Mouse (Mus musculus) ES-E14 (cell line): ENCODE data around the gene Hgf. TPM values are rescaled to one million over a fixed set of nuclear protein-coding genes. Genes with fewer than 3 reads are reported as not detected.

ENCODE experiments used
- DNase-seq: peaks from one replicate; pipeline ENCODE4 v3.0.0-alpha.2; 2013; ENCODE audit warnings: low read depth, low spot score
- H3K27ac ChIP-seq: 2 replicates; pipeline ENCODE4 v1.5.1; 2012; ENCODE audit warnings: low read depth, mild to moderate bottlenecking, low read length, moderate library complexity, mixed read lengths; ENCODE audit not compliant: poor library complexity, insufficient read depth, severe bottlenecking
- H3K36me3 ChIP-seq: 2 replicates; pipeline ENCODE4 v1.6.1; 2012; ENCODE audit warnings: mild to moderate bottlenecking, low read length, moderate library complexity, mixed read lengths; ENCODE audit not compliant: control insufficient read depth, poor library complexity, insufficient read depth, severe bottlenecking
- H3K4me1 ChIP-seq, 2 experiments: fragments of 150-350 bp in 1 of 2; sonication (generic) in 1 of 2; 2 replicates each; pipeline ENCODE4 v1.6.1; 2012; ENCODE audit warnings: low read length in 2 of 2, mild to moderate bottlenecking in 1 of 2, mixed read lengths in 1 of 2; ENCODE audit not compliant: control insufficient read depth in 2 of 2, insufficient read depth in 2 of 2, poor library complexity in 1 of 2
- H3K4me3 ChIP-seq, 2 experiments: fragments of 150-350 bp in 1 of 2; sonication (generic) in 1 of 2; 2 replicates each; pipeline ENCODE4 v1.5.1; 2012; ENCODE audit warnings: low read length in 2 of 2, low read depth in 1 of 2, mild to moderate bottlenecking in 1 of 2, mixed read lengths in 1 of 2; ENCODE audit not compliant: insufficient read depth in 1 of 2, poor library complexity in 1 of 2, severe bottlenecking in 1 of 2
- H3K9ac ChIP-seq: 2 replicates; pipeline ENCODE4 v1.6.1; 2012; ENCODE audit warnings: low read depth, mild to moderate bottlenecking, low read length, mixed read lengths; ENCODE audit not compliant: poor library complexity, insufficient read depth, severe bottlenecking
- H3K9me3 ChIP-seq: fragments of 150-350 bp; sonication (generic); 2 replicates; pipeline ENCODE4 v1.6.1; 2012; ENCODE audit warnings: low read depth, mild to moderate bottlenecking, low read length; ENCODE audit not compliant: control insufficient read depth, insufficient read depth
- CHD2 ChIP-seq: IDR thresholded peaks from 2 replicates; pipeline ENCODE4 v1.6.1; 2014; ENCODE audit warnings: mild to moderate bottlenecking, low read depth, low read length, inconsistent platforms
- HCFC1 ChIP-seq: IDR thresholded peaks from 2 replicates; pipeline ENCODE4 v1.6.1; 2012; ENCODE audit warnings: low read length, inconsistent platforms, borderline replicate concordance; ENCODE audit not compliant: insufficient read depth
- MAFK ChIP-seq: IDR thresholded peaks from 2 replicates; pipeline ENCODE4 v1.6.1; 2014; ENCODE audit warnings: mild to moderate bottlenecking, low read depth, low read length, inconsistent platforms; ENCODE audit not compliant: insufficient read depth
- ZC3H11A ChIP-seq: IDR thresholded peaks from 2 replicates; pipeline ENCODE4 v1.6.1; 2012; ENCODE audit warnings: low read depth, mild to moderate bottlenecking, inconsistent platforms, low read length, borderline replicate concordance
- ZNF384 ChIP-seq: IDR thresholded peaks from 2 replicates; pipeline ENCODE4 v1.6.1; 2012; ENCODE audit warnings: low read depth, low read length, inconsistent platforms
- in situ Hi-C, 2 experiments: fragments of 600-800 bp; cut with MboI; formaldehyde crosslinking; loops; one replicate each; pipeline ENCODE4 v1.15.1; 2025; ENCODE audit warnings: low sequenced_read_pairs in 2 of 2, inconsistent platforms in 1 of 2; ENCODE audit not compliant: unreplicated experiment in 2 of 2
- total RNA-seq: library from RNA; depleted of rRNA; stranded (reverse); fragments of 300-350 nt; gene quantifications from 2 replicates; pipeline ENCODE4 v1.2.3, GENCODE M21; 2012; rRNA removed

The Hgf gene
- total RNA-seq, 1 experiment: not detected

DNA sequence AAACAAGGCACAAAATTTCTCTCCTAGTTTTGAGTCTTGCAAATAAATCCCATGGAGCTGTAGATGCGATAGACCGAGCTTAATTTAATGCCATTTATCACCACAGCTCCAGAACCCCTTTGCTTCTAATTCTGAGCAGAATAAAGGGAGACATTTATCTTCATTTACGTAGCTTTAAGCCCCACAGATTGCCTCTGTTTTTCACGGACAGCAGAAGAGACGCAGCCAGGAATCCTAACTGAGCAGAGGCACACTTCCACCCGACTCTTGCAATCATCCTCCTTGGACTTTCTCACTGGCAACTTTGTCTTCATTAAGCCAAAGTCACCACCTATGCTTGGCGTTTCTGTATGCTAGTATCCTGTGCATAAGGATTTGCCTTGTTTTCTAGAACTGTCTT, 93.1 kb downstream of the Hgf start:
- no peak overlapping the region for H3K9ac ChIP-seq
- H3K36me3 ChIP-seq: no peaks in the 10 kb centered on the region
- H3K9me3 ChIP-seq: no peaks in the 10 kb centered on the region
- no peak overlapping the region for H3K27ac ChIP-seq
- no peaks in the 10 kb centered on the region for H3K4me1 ChIP-seq
- no peak for DNase-seq
- TF ChIP-seq ZNF384 (no peak), HCFC1 (no peak), ZC3H11A (no peak), MAFK (no peak), CHD2 (no peak)
- H3K4me3 ChIP-seq: no peak overlapping the region
- in situ Hi-C loops: no loop called here

DNA sequence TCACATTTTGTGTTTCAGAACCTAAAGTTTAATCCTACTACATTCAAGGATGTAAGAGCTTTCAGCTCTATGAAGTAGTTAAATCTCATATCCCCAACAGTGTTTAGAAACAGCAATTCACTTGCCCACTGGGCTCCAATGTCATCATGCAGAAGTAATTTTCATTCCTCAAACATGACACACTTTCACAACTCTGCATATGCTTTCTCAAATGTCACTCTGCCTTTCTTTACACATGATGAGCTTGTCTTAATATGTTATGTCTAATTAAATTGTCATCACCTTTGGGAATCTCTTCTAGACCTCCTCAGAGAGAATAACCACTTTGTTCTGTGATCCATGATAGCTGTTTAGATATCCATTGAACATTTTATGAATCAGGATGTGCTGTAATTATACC, 94.4 kb downstream of the Hgf start:
- H3K9me3 ChIP-seq: no peaks in the 10 kb centered on the region
- TF ChIP-seq CHD2: no peak
- TF ChIP-seq ZC3H11A: no peak
- TF ChIP-seq HCFC1: no peak
- no peak for TF ChIP-seq ZNF384
- no peak for TF ChIP-seq MAFK
- no peak overlapping the region for H3K9ac ChIP-seq
- in situ Hi-C loops: no loop called here
- no peak for DNase-seq
- H3K4me1 ChIP-seq: no peaks in the 10 kb centered on the region
- no peak overlapping the region for H3K4me3 ChIP-seq
- no peaks in the 10 kb centered on the region for H3K36me3 ChIP-seq
- H3K27ac ChIP-seq: no peak overlapping the region

DNA sequence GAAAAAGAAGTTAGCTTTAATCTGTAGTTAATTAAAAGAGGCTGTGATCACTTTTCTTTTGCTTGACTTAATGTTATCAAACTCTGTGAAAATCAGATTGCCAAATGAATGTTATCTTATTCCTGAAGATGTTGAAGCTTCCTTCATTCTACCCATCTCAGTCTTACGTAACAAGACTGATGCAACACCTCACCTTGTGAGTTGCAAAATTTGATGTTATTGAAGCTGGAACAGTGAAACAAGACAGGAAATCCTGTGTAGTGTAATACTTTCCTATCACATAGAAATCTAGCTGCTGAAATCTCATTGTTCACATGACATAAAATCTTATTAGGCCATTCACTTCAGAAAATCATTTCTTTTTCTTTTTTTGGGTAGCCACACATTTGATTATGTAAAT, 96.9 kb downstream of the Hgf start:
- TF ChIP-seq ZNF384: no peak
- no peak for TF ChIP-seq ZC3H11A
- no peak for TF ChIP-seq MAFK
- no peak for TF ChIP-seq HCFC1
- no peak for TF ChIP-seq CHD2
- H3K4me1 ChIP-seq: no peaks in the 10 kb centered on the region
- no peak overlapping the region for H3K27ac ChIP-seq
- H3K9ac ChIP-seq: no peak overlapping the region
- no peaks in the 10 kb centered on the region for H3K36me3 ChIP-seq
- DNase-seq: no peak
- H3K4me3 ChIP-seq: no peak overlapping the region
- H3K9me3 ChIP-seq: no peaks in the 10 kb centered on the region
- in situ Hi-C loops: no loop called here

GRCm38 (mm10) chr5:16654022-16654421, 100.7 kb downstream of the Hgf start:
- Histone ChIP-seq H3K27ac (no peak overlapping the region), H3K36me3 (no peaks in the 10 kb centered on the region), H3K4me1 (no peaks in the 10 kb centered on the region), H3K4me3 (no peak overlapping the region), H3K9me3 (no peaks in the 10 kb centered on the region), H3K9ac (no peak overlapping the region)
- TF ChIP-seq CHD2 (no peak), ZC3H11A (no peak), ZNF384 (no peak), MAFK (no peak), HCFC1 (no peak)
- no peak for DNase-seq
- in situ Hi-C loops: no loop called here

Other genes with a start within 250 kb of the Hgf start
- not detected in 2 replicates for gene Gm28710, start 238.3 kb downstream of the Hgf start, total RNA-seq